Mouse (Mus musculus) spleen, adult 18-20 months (tissue): ENCODE results near the gene Ifna4.
"Not testable (repeated sequence)": the region's sequence is repeated elsewhere in the genome, so short reads cannot be mapped to it uniquely, and the experiment has no call there.

Experiments
- DNase-seq, 2 experiments: peaks; one replicate each; pipeline ENCODE4 v3.0.0; 2022; ENCODE audit warnings: mixed read lengths in 2 of 2

The Ifna4 gene

DNA sequence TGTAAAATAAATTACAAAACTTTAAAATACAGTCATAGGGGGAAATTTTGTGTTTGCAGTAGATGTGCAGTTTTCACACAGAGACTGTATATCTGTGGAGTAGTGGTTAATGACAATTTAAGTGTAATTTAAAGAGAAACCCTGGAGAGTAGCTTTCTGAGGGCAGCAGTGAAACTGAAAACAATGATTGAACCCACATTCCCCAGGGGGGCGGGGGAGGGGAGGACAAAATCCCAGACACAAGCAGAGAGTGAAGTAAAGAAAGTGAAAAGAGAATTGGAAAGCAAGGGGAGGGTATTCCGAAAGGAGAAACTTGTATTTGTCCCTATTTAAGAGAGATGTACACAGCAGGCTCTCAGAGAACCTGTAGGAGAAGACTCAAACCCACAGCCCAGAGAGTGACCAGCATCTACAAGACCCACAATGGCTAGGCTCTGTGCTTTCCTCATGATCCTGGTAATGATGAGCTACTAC, at the start of gene Ifna4:
Gene Ifna4, plus strand, starts transcription at position 424 of the 474 bp plus-strand sequence.
- DNase-seq = no peak

DNA sequence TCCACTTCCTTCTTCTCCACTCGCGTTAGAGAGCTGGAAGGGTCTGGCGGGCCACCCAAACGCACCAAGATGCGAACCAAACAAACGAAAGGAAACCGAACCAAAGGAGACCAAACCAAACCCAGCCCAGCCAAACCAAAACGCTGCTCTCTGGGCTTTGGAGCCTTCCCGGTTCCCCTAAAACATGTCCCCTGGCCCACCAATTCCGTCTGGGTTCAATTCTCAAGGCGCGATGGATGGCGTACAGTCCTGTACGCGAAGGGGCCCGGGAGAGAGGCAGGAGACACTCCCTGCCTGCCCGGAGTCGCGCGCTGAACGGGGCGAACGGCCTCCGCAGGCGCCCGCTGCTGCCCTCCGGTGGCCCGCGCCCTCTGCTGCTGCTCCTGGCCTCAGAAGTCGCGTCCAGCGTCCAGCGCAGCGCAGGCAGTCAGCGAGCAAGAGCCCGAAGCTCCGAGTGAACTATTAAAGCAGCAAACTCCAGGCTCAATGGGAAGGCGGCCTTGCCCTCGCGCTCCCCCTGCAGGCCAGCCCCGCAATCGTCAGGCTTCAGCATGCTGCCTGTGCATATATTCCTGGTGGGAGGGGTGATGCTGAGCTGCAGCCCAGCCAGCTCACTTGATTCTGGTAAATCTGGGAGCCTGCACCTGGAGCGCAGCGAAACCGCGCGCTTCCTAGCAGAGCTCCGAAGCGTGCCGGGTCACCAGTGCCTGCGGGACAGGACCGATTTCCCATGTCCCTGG, 47.6 kb upstream of the Ifna4 start, which contains the start of gene Gm13275:
Gene Gm13275, plus strand, starts transcription at position 552 of the 740 bp plus-strand sequence.
- peak; percentile 66 to 79 for DNase-seq

DNA sequence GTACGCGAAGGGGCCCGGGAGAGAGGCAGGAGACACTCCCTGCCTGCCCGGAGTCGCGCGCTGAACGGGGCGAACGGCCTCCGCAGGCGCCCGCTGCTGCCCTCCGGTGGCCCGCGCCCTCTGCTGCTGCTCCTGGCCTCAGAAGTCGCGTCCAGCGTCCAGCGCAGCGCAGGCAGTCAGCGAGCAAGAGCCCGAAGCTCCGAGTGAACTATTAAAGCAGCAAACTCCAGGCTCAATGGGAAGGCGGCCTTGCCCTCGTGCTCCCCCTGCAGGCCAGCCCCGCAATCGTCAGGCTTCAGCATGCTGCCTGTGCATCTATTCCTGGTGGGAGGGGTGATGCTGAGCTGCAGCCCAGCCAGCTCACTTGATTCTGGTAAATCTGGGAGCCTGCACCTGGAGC, 44.6 kb upstream of the Ifna4 start, which contains the start of gene Gm13279:
Gene Gm13279, plus strand, starts transcription at position 301 of the 400 bp plus-strand sequence.
- not testable (repeated sequence) for DNase-seq

DNA sequence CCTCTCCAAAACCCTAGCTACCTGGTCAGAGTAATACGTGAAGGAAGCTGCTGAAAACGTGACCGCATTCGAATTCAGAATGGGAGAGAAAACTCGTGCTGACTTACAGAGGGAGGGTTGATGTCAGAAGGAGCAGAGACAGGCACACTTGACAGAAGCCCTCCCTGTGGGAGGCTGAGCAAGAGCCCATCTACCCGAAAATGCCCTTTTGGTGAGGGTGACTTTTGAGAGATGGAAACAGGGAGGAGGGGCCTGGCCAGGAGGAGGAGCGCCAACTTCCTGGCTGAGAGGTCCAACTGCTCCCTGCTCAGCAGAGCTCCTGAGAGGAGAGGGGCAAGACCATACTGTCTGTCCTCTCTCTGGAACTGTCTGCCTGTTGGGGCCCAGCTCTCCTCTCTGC, 42.3 kb upstream of the Ifna4 start, which contains the start of gene Gm13285:
Gene Gm13285, plus strand, starts transcription at position 301 of the 400 bp plus-strand sequence.
- DNase-seq = not testable (repeated sequence)

DNA sequence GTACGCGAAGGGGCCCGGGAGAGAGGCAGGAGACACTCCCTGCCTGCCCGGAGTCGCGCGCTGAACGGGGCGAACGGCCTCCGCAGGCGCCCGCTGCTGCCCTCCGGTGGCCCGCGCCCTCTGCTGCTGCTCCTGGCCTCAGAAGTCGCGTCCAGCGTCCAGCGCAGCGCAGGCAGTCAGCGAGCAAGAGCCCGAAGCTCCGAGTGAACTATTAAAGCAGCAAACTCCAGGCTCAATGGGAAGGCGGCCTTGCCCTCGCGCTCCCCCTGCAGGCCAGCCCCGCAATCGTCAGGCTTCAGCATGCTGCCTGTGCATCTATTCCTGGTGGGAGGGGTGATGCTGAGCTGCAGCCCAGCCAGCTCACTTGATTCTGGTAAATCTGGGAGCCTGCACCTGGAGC, 38.7 kb upstream of the Ifna4 start, which contains the start of gene Gm13287:
Gene Gm13287, plus strand, starts transcription at position 301 of the 400 bp plus-strand sequence.
- not testable (repeated sequence) for DNase-seq

DNA sequence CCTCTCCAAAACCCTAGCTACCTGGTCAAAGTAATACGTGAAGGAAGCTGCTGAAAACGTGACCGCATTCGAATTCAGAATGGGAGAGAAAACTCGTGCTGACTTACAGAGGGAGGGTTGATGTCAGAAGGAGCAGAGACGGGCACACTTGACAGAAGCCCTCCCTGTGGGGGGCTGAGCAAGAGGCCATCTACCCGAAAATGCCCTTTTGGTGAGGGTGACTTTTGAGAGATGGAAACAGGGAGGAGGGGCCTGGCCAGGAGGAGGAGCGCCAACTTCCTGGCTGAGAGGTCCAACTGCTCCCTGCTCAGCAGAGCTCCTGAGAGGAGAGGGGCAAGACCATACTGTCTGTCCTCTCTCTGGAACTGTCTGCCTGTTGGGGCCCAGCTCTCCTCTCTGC, 36.4 kb upstream of the Ifna4 start, which contains the start of gene Gm13288:
Gene Gm13288, plus strand, starts transcription at position 301 of the 400 bp plus-strand sequence.
- DNase-seq = not testable (repeated sequence)

DNA sequence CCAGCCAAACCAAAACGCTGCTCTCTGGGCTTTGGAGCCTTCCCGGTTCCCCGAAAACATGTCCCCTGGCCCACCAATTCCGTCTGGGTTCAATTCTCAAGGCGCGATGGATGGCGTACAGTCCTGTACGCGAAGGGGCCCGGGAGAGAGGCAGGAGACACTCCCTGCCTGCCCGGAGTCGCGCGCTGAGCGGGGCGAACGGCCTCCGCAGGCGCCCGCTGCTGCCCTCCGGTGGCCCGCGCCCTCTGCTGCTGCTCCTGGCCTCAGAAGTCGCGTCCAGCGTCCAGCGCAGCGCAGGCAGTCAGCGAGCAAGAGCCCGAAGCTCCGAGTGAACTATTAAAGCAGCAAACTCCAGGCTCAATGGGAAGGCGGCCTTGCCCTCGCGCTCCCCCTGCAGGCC, 35.9 kb upstream of the Ifna4 start:
- peak in 1 of 2 experiments; percentile 16 for DNase-seq

DNA sequence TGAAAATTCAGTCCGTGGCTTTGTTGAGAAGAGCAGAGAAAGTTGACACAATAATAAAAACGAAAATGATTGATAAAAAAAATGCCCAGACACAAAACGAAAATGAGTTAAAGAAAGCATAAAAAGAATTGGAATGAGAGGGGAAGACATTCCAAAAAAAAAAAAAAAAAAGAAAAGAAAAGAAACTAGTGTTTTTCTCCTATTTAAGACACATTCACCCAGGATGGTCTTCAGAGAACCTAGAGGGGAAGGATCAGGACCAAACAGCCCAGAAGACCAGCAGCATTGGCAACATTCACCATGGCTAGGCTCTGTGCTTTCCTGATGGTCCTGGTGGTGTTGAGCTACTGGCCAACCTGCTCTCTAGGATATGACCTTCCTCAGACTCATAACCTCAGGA, 25.7 kb upstream of the Ifna4 start, which contains the start of gene Ifna7:
Gene Ifna7, plus strand, starts transcription at position 301 of the 400 bp plus-strand sequence.
- DNase-seq = no peak

DNA sequence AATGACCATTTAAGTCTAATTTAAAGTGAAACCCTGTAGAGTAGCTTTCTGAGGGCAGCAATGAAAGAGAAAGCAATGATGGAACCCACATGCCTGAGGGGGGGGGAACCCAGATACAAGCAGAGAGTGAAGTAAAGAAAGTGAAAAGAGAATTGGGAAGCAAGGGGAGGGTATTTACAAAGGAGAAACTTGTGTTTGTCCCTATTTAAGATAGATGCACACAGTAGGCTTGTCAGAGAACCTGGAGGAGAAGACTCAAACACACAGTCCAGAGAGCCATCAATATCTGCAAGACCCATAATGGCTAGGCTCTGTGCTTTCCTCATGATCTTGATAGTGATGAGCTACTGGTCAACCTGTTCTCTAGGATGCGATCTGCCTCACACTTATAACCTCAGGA, 22.0 kb upstream of the Ifna4 start, which contains the start of gene Ifna11:
Gene Ifna11, plus strand, starts transcription at position 301 of the 400 bp plus-strand sequence.
- DNase-seq = no peak

DNA sequence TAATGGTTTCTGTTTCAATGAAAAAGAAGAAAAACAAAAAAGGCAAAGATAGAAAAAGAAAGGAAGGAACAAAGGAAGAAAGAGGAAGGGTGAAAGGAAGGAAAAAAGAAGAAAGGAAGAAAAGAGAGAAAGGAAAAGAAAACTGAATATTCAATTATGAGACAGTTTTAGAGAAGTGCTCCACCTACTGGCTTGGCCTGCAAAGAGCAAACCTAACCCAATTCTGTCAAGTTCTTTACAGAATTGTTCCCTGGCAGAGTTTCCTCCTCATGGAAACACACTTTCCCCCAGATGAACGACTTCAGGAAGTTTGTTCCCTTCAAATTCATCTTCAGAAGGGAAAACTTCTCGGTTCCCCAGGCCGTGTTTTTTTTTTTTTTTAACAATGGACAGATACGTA, 18.7 kb upstream of the Ifna4 start:
- peak in 1 of 2 experiments; percentile 21 for DNase-seq

DNA sequence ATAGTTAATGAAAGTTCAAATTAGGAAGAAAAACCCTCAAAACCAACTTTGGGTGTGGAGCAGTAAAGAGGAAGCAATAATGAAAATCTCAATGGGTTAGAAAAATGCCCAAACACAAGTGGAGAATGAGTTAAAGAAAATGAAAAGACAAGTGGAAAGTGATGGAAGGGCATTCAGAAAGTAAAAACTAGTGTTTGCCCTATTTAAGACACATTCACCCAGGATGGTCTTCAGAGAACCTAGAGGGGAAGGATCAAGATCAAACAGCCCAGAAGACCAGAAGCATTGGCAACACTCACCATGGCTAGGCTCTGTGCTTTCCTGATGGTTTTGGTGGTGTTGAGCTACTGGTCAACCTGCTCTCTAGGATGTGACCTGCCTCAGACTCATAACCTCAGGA, 14.5 kb upstream of the Ifna4 start, which contains the start of gene Ifna6:
Gene Ifna6, plus strand, starts transcription at position 301 of the 400 bp plus-strand sequence.
- not testable (repeated sequence) for DNase-seq

DNA sequence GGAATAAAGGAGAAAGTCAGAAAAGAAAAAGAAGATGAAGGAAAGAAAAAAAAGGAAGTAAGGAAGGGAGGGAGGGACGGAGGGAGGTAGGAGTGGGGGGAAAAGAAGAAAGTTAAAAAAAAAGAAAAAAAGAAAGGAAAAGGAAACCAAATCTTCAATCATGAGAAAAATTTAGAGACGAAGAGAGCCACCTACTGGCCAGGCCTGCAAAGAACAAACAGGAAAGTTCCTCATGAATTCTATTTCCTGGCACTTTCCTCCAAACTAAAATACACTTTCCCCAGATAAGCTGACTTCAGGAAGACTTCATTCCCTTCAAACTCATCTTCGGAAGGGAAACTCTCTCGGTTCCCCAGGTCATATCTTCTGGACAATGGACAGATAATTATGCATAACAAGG, 11.1 kb upstream of the Ifna4 start:
- DNase-seq = peak in 1 of 2 experiments; percentile 41

DNA sequence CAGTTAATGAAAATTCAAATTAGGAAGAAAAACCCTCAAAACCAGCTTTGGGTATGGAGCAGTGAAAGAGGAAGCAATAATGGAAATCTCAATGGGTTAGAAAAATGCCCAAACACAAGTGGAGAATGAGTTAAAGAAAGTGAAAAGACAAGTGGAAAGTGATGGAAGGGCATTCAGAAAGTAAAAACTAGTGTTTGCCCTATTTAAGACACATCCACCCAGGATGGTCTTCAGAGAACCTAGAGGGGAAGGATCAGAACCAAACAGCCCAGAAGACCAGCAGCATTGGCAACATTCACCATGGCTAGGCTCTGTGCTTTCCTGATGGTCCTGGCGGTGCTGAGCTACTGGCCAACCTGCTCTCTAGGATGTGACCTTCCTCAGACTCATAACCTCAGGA, 6.4 kb upstream of the Ifna4 start, which contains the start of gene Ifna5:
Gene Ifna5, plus strand, starts transcription at position 301 of the 400 bp plus-strand sequence.
- DNase-seq = not testable (repeated sequence)

DNA sequence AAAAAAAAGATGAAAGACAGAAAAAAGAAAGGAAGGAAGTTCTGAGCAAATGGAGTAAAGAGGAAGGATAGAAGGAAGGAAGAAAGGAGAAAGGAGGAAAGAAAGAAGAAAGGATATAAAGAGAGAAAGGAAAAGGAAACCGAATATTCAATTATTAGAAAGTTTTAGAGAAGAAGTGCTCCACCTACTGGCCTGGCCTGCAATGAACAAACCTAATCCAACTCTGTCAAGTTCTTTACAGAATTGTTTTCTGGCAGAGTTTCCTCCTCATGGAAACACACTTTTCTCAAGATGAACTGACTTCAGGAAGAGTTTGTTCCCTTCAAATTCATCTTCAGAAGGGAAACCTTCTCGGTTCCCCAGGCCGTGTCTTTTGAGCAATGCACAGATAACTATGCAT, 2.8 kb upstream of the Ifna4 start:
- DNase-seq = peak in 1 of 2 experiments; percentile 22

DNA sequence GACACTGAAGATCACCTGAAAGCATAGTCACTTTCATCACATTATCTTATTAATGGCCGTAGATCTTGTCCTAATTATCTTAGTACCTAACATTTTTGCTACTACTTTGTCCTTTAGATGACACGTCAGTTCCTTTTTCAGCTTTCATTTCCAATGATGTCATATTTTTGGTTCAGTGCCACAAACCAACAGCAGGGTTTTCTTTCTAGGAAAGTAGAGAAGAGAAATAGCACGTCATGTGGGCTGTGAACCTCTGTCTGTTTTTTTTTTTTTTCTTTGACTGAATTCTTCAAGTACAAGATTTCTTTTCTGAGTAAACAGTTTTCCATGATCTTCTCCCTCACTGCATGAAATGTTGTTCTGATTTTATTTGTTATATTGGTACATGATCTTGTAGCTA, 1.6 kb upstream of the Ifna4 start:
- DNase-seq = no peak

DNA sequence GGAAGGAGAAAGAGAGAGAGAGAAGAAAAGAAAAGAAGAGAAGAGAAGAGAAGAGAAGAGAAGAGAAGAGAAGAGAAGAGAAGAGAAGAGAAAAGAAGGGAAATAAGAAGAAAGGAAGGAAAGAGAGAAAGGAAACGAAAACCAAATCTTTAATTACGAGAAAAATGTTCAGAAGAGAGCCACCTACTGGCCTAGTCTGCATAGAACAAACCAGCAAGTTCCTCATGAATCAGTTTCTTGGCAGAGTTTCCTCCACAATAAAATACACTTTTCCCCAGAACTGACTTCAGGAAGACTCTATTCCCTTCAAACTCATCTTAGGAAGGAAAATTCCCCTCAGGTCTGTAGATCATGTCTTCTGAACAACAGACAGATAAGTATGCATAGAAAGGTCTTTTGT, 3.7 kb downstream of the Ifna4 start:
- no peak for DNase-seq

DNA sequence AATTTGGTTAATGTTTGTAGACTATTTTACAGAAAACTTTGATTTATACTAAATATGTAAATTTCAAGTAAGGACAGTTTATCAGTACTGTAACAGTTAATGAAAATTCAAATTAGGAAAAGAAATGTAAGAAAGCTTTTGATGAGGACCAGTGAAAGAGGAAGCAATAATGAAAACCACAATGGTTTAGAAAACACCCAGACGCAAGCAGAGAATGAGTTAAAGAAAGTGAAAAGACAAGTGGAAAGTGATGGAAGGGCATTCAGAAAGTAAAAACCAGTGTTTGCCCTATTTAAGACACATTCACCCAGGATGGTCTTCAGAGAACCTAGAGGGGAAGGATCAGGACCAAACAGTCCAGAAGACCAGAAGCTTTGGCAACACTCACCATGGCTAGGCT, 8.0 kb downstream of the Ifna4 start, which contains the start of gene Ifna1:
Gene Ifna1, plus strand, starts transcription at position 390 of the 400 bp plus-strand sequence.
- DNase-seq = no peak

DNA sequence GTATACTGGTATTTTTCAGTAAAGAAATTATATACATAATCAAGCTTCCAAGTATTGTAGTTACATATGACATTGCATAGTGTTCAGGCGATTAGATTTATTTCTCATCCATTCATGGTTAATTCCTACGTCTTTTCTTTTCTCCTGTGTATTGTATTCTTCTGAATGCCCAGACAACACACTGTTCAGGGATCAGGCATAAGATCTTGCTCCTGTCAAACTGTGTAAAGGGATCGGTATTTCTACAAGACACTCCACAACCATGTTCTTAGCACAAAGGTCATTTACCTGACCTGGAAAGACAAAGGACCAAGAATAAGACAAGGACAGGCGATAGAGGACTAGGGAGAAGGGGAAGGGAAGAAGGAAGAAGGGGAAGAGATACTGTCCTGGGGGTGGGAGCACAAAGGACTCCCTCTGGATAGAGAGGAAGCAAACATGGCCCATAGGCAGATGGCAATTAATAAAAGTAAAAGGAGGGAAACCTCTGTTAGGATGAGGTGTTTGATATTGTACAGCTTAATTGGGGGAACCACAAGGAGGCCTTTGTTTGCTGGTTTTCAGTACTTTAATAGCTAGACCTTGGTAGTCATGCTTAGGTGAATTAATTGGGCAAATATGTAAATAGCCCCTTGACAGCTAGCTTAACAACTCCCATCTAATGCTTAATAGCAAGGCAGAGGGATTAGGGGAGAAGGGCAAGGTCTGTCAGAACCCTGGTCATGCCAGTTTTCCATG, 9.5 kb downstream of the Ifna4 start:
- DNase-seq = no peak

DNA sequence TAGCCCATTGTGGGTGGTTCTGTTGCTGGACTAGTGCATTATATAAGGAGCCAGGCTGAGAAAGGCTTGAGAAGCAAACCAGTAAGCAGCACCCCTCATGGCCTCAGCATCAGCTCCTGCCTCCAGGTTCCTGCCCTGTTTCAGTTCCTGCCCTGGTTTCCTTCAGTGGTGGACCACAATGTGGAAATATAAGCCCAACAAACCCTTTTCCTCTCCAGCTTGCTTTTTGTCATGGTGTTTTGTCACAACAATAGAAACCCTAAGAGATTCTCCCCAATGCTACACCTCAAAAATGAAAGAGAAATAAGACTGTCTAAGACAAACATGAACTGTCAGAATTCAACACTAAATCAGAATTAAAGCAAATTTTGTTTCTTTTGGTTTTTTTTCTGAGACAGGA, 17.6 kb downstream of the Ifna4 start:
- no peak for DNase-seq

DNA sequence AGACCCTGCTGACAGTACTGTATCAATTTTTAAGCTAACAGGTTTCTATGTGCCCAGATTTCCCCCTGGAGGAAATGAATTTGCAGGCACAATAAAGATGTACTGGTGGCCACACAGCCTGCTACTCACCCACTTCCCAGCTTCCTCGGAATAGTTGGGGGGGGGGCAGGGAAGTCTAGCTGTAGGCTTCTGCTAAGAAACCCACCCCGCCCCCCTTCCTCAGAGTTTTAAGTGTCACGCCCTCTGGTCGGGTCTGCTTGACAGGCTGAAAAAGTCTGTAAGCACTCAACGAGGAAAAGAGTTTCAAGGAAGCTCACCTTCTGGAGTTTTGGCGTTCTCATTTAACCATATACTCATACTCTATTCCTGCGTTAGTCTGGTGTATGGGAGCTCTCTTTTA, 21.6 kb downstream of the Ifna4 start:
- no peak for DNase-seq

DNA sequence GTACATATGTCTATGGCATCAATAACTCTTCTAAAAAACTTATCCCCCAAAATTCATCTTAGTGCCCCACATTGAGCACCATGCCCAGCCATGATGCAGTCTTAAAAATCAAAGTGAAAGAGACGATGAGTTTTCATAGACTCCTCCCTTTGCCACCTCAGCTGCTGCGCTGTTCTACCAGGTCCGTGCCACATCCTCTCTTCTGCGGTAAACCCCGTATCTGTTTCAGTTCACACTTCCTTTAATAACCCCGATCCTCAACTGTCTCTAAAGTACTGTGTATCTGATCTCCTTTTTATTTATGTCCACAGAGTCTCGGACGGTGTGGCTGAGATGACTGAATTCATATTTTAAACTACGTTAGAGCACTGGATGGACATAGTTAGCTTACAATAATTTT, 22.9 kb downstream of the Ifna4 start:
- peak; percentile 38 to 47 for DNase-seq

DNA sequence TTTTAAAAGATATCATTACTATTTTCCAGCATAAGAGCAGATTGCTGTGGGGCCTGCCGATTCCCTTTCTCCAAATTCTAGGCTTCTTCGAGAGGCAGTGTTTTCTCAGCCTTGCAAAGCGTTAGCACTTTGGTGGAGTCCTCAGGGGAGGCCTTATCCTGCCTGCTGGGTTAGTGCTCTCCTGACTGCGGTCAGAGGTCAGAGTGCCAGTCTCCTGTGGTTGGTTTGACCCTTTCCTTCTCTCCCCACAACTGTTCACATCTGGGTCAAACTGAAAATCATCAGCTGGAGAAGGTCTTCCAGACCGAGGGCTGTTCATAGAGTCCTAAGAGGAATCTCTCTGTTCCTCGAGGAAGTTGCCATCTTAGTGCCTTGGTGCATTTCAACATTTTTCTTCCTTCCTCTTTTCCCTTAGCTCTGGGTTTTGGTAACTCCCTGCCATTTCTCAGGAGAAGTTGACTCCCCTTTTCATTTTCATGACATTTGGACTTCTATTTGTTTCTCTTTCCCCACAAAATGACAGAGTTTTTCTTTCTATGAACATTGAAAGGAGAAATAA, 23.4 kb downstream of the Ifna4 start:
- peak in 1 of 2 experiments; percentile 16 for DNase-seq
